Mouse (Mus musculus) hematopoietic stem cell, adult 5-6 weeks (primary cell): ENCODE data around the gene Bag6. TPM values are rescaled to one million over a fixed set of nuclear protein-coding genes. Genes with fewer than 3 reads are reported as not detected.
A peak's percentile ranks its signal among the peaks of the same experiment; 100 is the strongest.

Source experiments
- ATAC-seq, 2 experiments: fragments of 125-278 bp in 1 of 2; replicated peaks in 1 of 2; 2 replicates each; pipeline ENCODE4 v1.8.0; 2016 to 2017; ENCODE audit warnings: inconsistent platforms in 2 of 2, mild to moderate bottlenecking in 2 of 2, moderate number of reproducible peaks in 2 of 2, low read depth in 1 of 2, moderate TSS enrichment in 1 of 2; ENCODE audit not compliant: low FRiP score in 2 of 2, poor library complexity in 2 of 2, severe bottlenecking in 2 of 2, insufficient read depth in 1 of 2, low TSS enrichment in 1 of 2
- total RNA-seq: library from RNA; stranded (forward); fragments of 172-1452, 232-1000 nt; gene quantifications from 2 replicates; pipeline ENCODE4 v1.2.3, GENCODE M21; 2017

Bag6 gene
- total RNA-seq, 1 experiment from 2014 or later = 109 TPM

DNA sequence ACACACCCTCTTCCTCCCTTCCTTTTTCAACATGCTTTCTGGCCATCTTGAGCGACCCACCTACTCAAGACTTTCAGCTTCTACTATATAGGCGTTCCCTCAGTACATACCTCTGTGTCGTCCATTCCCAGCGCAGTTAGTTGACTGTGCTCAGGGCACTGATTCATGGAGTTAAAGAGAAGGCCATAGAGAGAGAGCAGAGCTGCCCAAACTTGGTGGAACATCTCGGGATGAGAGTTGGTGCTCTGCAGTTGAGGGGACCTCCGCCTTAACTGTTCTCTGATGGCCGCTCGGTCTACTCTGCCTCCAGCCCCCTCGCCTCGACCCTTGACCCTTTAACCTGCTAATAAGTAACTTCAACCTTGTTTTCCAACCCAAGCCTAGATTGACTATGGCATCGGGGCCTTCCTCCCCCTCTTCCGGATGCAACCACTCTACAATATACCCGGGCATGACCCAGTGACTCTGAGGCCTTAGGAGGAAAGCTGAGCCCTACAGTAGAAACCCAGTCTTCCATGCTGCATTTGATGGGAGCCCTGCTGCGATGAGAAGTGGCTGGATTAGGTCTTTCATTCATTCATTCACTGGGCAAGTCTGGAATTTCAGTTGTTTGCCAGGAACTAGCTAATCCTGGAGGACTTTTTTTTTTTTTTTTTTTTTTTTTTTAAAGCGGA, 3.3 kb upstream of the Bag6 start, which contains the start of gene Apom:
Gene Apom, minus strand, starts transcription at position 551 of the 674 bp plus-strand sequence.
- no peak for ATAC-seq

DNA sequence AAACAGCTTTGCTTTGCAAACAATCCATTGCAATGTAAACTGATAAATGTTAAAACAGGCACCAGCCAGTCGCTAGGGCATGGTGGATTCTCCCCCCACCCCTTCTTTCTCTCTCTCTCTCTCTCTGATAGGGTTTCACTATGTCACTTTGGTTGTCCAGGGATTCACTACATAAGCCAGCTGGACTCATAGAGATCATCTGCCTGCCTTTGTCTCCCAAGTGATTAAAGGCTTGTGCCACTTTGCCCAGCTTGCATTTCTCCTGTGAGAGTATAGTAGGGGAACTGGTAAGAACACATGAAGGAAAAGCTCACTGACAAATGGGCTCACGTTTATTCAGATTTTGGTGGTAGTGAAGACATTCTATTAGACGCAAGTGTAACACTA, 2.8 kb upstream of the Bag6 start:
- ATAC-seq = no peak

DNA sequence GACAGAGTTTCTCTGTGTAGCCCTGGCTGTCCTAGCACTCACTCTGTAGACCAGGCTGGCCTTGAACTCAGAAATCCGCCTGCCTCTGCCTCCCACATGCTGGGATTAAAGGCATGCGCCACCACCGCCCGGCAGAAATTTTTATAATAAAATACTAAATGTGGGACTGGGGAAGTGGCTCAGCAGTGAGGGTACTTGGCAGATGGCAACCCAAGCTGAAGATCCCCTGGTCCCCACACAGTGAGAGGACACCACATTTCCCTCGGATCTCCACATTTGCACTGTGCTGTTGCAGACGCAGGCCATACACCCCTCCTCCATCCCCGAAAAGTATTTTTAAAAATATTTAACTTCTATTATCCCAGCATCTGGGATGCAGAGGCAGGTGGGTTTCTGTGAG, 1.5 kb upstream of the Bag6 start:
- no peak for ATAC-seq

DNA sequence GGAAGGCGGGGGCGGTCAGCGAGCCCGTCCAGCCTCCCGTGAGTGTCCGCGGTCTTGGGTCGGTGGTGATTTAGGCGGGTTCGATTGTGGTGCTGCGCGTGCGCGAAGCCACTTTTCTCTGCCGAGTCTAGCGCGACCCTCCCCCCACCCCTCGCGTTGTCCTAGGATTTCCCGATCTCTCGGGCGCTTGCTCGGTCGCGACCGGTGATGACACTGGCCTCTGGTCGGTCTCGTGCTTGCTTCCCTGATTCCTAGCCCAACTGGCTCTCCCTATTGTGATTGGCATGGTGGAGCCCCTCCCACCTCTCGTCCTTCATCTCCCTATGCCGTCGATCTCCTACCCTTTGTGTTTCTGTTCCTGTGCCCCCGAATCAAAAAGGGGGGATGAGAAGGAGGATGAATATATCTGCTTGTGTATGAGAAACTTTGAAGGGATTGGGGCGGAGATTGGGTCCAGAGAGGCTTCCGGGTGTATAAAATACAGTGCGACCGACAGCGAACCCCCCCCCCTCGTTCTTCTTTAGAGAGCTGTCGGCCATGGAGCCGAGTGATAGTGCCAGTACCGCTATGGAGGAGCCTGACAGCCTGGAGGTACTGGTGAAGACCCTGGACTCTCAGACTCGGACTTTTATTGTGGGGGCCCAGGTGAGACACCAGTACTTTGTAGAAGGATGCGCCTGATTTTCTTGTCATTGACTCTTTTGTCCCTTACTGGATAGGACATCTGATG, 778 bp downstream of the Bag6 start:
- ATAC-seq = peak; percentile 39 to 68; a peak in 3 of 4 replicates

DNA sequence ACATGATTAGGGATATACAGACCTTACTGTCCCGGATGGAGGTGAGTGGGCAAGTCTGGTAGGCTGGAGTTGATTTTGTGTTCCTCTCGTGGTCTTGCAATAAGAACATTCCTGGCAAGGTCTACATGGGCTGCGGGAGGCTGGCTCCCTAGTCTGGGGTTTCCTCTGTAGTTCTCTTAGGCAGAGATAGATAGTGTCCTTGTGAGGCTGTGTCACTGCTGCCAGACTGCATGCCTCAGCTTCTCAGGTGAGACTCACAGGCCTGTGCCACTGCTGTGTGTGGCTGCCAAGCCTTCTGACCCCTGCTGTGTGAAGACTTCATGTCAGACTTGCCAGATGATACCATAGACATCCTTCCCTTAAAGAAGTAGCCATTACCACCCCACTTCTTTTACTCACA, 4.3 kb downstream of the Bag6 start:
- no peak for ATAC-seq

DNA sequence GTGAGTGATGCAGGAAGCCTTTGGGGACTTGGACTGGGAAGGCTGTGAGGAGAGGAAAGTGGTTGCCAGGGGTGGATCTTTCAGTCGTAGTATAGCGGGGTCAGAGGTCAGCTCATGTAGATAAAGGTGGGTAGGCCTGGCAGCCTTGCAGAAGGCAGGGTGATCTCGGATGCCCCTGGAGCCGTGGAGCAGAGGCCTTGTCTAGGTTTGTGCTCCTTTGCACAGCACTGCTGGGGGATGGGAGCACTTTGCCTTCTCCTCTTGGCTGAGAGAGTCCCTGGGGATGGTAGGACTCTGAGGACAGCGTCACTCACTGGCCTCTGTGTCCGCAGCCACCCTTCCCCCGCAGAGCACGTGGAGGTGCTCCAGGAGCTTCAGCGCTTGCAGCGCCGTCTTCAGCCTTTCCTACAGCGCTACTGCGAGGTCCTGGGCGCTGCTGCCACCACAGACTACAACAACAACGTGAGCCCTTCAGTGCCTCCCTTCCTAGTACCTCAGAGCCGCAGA, 5.6 kb downstream of the Bag6 start:
- no peak for ATAC-seq

DNA sequence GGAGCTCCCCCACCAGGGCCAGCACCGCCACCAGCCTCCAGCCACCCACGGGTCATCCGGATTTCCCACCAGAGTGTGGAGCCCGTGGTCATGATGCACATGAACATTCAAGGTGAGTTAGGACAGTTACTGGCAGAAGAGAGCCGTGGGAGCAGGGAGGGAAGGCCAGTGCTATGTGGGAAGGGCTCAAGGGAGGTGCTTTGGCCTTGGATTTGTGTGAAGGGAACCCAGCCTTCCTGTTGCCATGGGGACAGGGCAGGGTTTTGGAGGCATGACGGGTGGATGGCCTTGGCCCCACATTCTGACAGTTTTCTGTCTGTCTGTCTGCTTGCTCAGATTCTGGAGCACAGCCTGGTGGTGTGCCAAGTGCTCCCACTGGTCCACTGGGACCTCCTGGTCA, 7.0 kb downstream of the Bag6 start:
- ATAC-seq = no peak

DNA sequence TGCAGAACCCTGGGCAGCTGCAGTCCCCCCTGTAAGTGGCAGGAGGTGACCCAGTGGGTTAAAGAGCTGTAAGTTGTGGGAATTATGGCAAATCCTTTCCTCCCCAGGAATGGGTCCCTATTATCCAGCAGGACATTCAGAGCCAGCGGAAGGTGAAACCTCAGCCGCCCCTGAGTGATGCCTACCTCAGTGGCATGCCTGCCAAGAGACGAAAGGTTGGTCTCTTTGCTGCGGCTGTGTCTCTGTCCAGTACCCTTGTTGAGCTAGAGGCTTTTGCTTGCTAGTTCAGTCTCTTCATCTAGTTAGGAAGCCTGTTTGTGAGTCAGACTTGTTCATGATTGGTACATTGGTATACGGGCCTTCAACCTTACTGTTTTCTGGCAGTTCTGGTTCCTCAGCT, 11.2 kb downstream of the Bag6 start:
- no peak for ATAC-seq

DNA sequence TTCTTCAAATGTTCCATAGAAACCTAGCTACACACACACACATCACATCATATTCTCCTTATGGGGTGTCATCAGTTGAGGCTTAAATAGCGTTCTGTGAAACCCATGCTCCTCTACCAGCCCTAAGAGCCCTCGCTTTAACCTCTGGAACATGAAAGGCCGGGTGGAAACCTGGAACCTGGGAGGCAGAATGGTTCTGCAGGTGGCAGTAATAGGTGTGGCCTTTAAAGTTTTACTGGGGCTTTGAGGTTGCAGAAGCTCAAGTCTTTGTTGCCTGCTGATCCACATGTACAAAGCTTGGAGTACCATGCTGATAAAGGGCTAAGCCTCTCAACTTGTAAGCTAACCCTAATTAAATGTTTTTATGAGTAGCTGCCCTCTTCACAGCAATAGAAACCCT, 12.4 kb downstream of the Bag6 start:
- no peak for ATAC-seq

DNA sequence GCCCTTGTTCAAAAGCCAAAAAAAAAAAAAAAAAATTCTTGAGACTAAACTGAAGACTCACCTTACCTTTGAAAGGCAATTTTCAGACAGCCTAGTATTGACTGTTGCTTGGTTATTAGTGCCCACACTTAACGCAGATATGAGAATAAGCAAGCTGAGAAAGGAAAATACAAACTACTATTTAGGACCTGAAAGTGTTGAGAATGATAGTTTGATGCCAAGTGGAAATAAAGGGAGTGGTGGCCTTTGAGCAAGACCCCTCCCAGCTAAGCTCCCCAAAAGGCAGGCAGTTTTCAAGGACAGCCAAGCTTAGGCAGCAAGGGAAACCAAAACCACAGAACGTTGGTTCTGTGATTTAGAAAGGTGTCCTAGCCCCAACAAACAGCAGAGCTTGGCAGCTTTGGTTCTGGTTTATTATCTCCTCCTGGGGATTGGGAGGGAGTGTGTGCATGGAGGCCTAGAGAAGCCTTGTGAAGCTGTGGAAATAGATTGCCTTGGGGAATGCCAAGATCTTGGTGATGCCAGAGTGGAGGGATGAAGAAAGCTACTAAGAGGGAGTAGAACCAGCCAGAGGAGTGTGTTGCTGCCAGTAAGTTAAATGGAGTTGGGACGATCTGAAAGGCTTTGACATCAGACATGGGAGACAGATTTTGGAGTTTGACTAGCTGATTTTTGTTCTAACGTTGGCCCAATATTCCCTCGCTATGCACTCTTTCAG, 13.1 kb downstream of the Bag6 start:
- no peak for ATAC-seq

DNA sequence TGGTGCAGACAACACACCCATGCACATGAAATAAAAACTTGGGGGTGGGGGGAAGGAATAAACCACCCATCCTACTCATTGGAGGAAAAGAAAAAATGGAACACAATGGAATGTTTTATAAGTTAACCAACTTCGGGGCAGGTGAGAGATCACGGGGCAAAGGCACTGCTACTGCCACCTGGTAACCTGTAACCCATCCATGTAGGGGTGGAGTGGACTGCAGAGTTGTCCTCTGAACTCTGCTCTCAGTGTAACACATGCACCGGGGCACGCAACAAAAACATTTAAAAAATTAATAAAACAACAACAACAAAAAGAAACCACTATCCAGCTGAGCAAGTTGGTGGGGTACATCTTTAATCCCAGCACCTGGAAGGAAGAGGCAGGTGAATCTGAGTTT, 17.1 kb downstream of the Bag6 start:
- ATAC-seq = no peak

DNA sequence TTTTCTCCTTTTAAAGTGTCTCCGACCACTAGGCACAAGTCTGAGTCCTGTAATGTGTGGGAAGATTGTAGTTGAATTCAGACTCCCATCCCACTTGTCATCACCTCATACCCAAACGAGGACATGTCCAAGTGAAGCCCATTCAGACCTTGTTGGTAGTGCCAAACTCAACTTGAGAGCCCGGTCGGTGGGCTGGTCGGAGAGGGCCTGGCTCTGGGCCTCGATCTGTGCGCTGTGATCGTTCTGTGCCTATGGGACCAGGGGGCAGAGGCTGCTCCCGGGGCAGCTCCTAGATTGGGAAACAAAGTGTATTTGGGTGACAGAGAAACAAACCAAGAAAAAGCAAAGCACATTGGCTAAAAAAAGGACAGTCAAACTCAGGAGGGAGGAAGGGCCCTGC, 18.1 kb downstream of the Bag6 start:
- no peak for ATAC-seq

DNA sequence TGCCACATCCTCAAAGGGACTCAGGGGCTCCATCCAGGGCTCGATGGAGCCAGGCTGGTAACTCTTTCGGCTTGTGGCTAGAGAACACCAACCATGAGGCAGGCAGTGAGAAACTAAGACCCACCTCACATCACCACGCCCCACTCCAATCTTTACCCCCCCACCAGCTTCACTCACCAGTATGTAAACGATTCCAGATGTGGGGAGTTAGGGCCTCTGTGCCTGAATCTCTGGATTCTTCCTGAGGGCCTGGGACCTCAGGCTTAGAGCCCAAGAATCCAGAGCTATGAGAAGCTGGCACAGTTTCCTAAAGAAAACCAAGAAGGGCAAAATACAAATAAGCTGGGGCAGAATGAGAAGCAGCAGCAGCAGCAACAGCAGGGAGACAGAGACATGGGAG, 19.0 kb downstream of the Bag6 start:
- ATAC-seq = no peak

DNA sequence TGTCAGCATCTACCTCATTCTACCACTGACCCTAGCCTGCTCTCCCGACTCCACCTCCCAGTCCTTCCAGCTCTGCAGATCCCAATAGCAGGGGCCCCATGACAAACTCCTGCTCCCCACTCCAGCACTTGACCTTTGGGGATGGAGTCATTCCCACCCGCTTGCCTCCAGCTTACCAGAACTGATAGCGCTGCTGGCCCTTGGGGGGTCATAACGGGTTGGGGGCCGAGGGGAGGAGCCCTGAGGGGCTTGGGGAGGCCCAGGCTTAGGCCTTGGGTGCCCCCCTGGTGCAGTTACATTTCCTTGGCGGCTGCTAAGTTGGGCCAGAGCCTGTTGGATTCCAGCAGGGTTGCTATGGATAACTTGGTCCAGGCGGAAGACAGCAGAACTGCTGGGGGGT, 19.6 kb downstream of the Bag6 start:
- ATAC-seq = no peak

DNA sequence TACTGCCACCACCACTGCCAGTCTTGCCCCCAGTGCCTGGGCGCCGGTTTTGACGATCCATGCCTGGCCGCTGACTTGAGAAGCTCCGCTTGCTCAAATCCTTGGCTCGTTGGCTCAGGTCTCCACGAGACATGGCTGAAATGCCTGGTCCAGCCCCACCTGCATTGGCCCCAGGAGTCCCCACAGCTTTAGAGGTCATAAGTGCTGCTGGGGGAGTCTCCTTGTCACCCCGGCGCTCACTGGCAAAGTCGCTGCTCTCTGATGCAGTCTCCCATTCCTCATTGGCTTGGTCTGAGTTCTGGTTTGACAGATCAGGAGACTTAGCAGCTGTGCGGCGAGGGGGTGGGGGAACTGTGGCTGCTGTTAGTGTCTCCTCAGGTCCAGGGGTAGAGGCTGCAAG, 20.5 kb downstream of the Bag6 start:
- no peak for ATAC-seq

DNA sequence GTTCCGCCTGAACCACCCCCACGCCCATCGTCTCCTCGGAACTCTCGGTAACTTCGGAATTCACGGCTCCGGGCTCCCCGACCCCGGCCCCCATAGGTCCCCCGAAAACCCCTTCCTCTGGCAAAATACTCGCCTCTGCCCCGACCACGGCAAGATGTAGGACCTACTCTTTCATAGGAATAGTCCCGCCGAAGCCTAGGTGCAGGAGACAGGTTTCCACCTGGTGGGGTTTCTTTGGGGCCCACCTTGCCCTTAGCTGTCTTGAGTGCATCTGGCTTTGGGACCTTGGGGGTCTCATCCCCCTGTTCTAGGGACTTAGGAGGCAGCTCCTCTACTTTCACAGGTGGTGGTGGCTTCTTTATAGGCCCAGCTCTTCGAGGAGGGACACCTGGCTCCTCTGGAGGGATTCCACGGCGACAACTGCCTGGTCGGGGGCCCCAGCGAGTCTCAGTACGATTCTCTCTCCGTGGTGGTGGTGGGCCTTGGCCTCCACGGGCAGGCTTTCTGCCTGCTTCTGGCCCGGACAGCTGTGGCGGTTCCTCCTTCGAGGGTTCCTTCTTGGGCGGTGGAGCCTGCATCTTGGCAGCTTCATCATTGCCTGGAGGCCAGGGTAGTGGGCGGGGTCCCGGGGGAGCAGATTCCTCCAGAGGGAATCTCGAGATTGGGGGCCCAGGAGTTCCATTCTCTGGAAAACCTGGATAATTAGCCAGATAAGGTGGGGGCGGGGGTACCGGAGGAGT, 21.7 kb downstream of the Bag6 start:
- ATAC-seq = no peak

DNA sequence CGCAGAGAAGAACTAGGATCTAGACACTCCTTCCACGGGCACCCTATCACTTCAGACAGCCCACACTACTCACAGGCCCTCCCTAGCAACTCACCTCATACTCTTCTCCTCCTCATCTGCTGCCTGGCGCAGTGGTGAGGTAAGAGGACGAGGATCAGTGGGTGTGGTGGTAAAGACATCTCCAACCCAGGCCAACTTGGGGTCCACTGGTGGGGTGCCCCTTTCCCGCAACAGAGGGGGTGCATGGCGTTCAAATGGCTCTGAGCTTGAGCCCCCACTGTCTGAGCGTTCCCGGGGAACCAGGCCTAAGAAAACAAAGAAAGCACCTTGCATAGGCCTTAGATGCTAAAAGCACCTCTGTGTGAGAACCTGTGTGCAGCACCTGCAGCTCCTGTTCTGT, 22.3 kb downstream of the Bag6 start:
- ATAC-seq = no peak
